Mouse (Mus musculus): ENCODE data around the gene Mapk3. TPM values are rescaled to one million over a fixed set of nuclear protein-coding genes. Genes with fewer than 3 reads are reported as not detected.

Gene Mapk3
- polyA plus RNA-seq, 1 experiment from 2014 or later = 114 TPM

GRCm38 (mm10) chr7:126762471-126763008, 3.1 kb downstream of the Mapk3 start:
- H3K36me3 ChIP-seq (ENCODE audit: control insufficient read depth, insufficient read depth, low read length) = peaks cover 20% of the 10 kb centered on the region
- H3K9ac ChIP-seq (ENCODE audit: low read depth, low read length) = peak overlapping the region; percentile 35; the same call in 1 of the 2 replicates
- H3K27me3 ChIP-seq (replicated peaks; ENCODE audit: control insufficient read depth, insufficient read depth, low read length) = no peaks in the 10 kb centered on the region
- ATAC-seq = no peak
- 0 out of 2 replicates have a peak overlapping the region, but pooled peaks have one; percentile 27 for H3K27ac ChIP-seq (ENCODE audit: low read depth, low read length)
- H3K9me3 ChIP-seq (ENCODE audit: control insufficient read depth, low read length) = no peaks in the 10 kb centered on the region
- WGBS = 63% methylated on average over 17 of the region's 17 CpGs
- peaks cover 21% of the 10 kb centered on the region for H3K4me1 ChIP-seq (ENCODE audit: control insufficient read depth, insufficient read depth, low read depth, low read length)
- H3K4me2 ChIP-seq (ENCODE audit: low read length) = peak overlapping the region; percentile 7
- H3K4me3 ChIP-seq (ENCODE audit: low read length) = peak overlapping the region; percentile 11

GRCm38 (mm10) chr7:126765540-126765939, 6.1 kb downstream of the Mapk3 start:
- no peaks in the 10 kb centered on the region for H3K27me3 ChIP-seq (replicated peaks; ENCODE audit: control insufficient read depth, insufficient read depth, low read length)
- no peak overlapping the region for H3K9ac ChIP-seq (ENCODE audit: low read depth, low read length)
- 87% methylated on average over 9 of the region's 9 CpGs for WGBS
- H3K9me3 ChIP-seq (ENCODE audit: control insufficient read depth, low read length) = no peaks in the 10 kb centered on the region
- H3K36me3 ChIP-seq (ENCODE audit: control insufficient read depth, insufficient read depth, low read length) = peaks cover 27% of the 10 kb centered on the region
- no peak overlapping the region for H3K27ac ChIP-seq (ENCODE audit: low read depth, low read length)
- H3K4me1 ChIP-seq (ENCODE audit: control insufficient read depth, insufficient read depth, low read depth, low read length) = peaks cover 17% of the 10 kb centered on the region
- no peak overlapping the region for H3K4me2 ChIP-seq (ENCODE audit: low read length)
- no peak for ATAC-seq
- H3K4me3 ChIP-seq (ENCODE audit: low read length) = no peak overlapping the region

GRCm38 (mm10) chr7:126766201-126766600, 6.8 kb downstream of the Mapk3 start, which contains the start of gene Gdpd3:
Gene Gdpd3 (plus strand): TSS chr7:126766334.
- H3K4me1 ChIP-seq (ENCODE audit: control insufficient read depth, insufficient read depth, low read depth, low read length) = peaks cover 11% of the 10 kb centered on the region
- H3K4me2 ChIP-seq (ENCODE audit: low read length) = no peak within 1 kb of the TSS
- no peak within 1 kb of the TSS for H3K27ac ChIP-seq (ENCODE audit: low read depth, low read length)
- no peaks in the 10 kb centered on the region for H3K9me3 ChIP-seq (ENCODE audit: control insufficient read depth, low read length)
- ATAC-seq = no peak
- H3K36me3 ChIP-seq (ENCODE audit: control insufficient read depth, insufficient read depth, low read length) = peaks cover 27% of the 10 kb centered on the region
- H3K9ac ChIP-seq (ENCODE audit: low read depth, low read length) = no peak within 1 kb of the TSS
- no peaks in the 10 kb centered on the region for H3K27me3 ChIP-seq (replicated peaks; ENCODE audit: control insufficient read depth, insufficient read depth, low read length)
- WGBS = 88% methylated on average over 16 of the region's 16 CpGs
- no peak within 1 kb of the TSS for H3K4me3 ChIP-seq (ENCODE audit: low read length)

DNA sequence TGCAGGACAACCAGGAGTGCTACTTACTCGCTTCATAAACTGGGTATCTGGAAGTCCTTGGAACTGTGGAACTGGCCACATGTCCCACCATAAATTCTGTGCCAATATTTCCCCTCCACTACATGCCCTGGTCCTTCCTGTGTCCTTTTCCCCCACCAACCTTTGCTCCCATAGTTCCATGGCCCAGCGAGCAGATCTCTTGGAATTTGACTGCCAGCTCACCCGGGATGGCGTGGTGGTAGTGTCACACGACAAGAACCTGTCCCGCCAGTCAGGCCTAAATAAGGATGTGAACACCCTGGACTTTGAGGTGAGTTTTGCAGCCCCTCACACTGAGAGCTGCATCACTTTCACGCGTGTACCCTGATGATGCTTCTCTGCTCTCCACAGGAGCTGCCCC, 7.6 kb downstream of the Mapk3 start:
- no peak overlapping the region for H3K27ac ChIP-seq (ENCODE audit: low read depth, low read length)
- 94% methylated on average over 8 of the region's 8 CpGs for WGBS
- ATAC-seq = no peak
- H3K4me1 ChIP-seq (ENCODE audit: control insufficient read depth, insufficient read depth, low read depth, low read length) = peaks cover 3% of the 10 kb centered on the region
- H3K9me3 ChIP-seq (ENCODE audit: control insufficient read depth, low read length) = no peaks in the 10 kb centered on the region
- H3K4me3 ChIP-seq (ENCODE audit: low read length) = no peak overlapping the region
- peaks cover 27% of the 10 kb centered on the region for H3K36me3 ChIP-seq (ENCODE audit: control insufficient read depth, insufficient read depth, low read length)
- no peak overlapping the region for H3K4me2 ChIP-seq (ENCODE audit: low read length)
- H3K9ac ChIP-seq (ENCODE audit: low read depth, low read length) = no peak overlapping the region
- no peaks in the 10 kb centered on the region for H3K27me3 ChIP-seq (replicated peaks; ENCODE audit: control insufficient read depth, insufficient read depth, low read length)

- WGBS = 80% methylated on average over 12 of the region's 12 CpGs
These were observed 11.4 kb downstream of the Mapk3 start for GRCm38 (mm10) chr7:126770784-126771183.

GRCm38 (mm10) chr7:126773351-126773750, 13.9 kb downstream of the Mapk3 start:
- 91% methylated on average over 2 of the region's 2 CpGs for WGBS
- H3K9ac ChIP-seq (ENCODE audit: low read depth, low read length) = no peak overlapping the region
- H3K4me1 ChIP-seq (ENCODE audit: control insufficient read depth, insufficient read depth, low read depth, low read length) = peaks cover 17% of the 10 kb centered on the region
- H3K27me3 ChIP-seq (replicated peaks; ENCODE audit: control insufficient read depth, insufficient read depth, low read length) = no peaks in the 10 kb centered on the region
- ATAC-seq = no peak
- no peaks in the 10 kb centered on the region for H3K9me3 ChIP-seq (ENCODE audit: control insufficient read depth, low read length)
- no peak overlapping the region for H3K4me2 ChIP-seq (ENCODE audit: low read length)
- H3K36me3 ChIP-seq (ENCODE audit: control insufficient read depth, insufficient read depth, low read length) = peaks cover under 1% of the 10 kb centered on the region
- H3K4me3 ChIP-seq (ENCODE audit: low read length) = no peak overlapping the region
- H3K27ac ChIP-seq (ENCODE audit: low read depth, low read length) = no peak overlapping the region

More at GRCm38 (mm10) chr7:126770784-126771183, 11.4 kb downstream of the Mapk3 start:
- peaks cover 16% of the 10 kb centered on the region; the same call in 1 of the 2 replicates for H3K36me3 ChIP-seq (ENCODE audit: control insufficient read depth, insufficient read depth, low read length)
- no peak overlapping the region for H3K4me3 ChIP-seq (ENCODE audit: low read length)
- H3K9me3 ChIP-seq (ENCODE audit: control insufficient read depth, low read length) = no peaks in the 10 kb centered on the region
- H3K4me1 ChIP-seq (ENCODE audit: control insufficient read depth, insufficient read depth, low read depth, low read length) = no peaks in the 10 kb centered on the region; the same call in 1 of the 2 replicates
- H3K4me2 ChIP-seq (ENCODE audit: low read length) = no peak overlapping the region
- no peak overlapping the region for H3K9ac ChIP-seq (ENCODE audit: low read depth, low read length)
- no peaks in the 10 kb centered on the region for H3K27me3 ChIP-seq (replicated peaks; ENCODE audit: control insufficient read depth, insufficient read depth, low read length)
- no peak overlapping the region for H3K27ac ChIP-seq (ENCODE audit: low read depth, low read length)
- no peak for ATAC-seq

- Histone ChIP-seq H3K27me3 (replicated peaks; ENCODE audit: control insufficient read depth, insufficient read depth, low read length) (no peaks in the 10 kb centered on the region), H3K9me3 (ENCODE audit: control insufficient read depth, low read length) (no peaks in the 10 kb centered on the region), H3K9ac (ENCODE audit: low read depth, low read length) (no peak overlapping the region), H3K4me3 (ENCODE audit: low read length) (no peak overlapping the region), H3K27ac (ENCODE audit: low read depth, low read length) (no peak overlapping the region), H3K4me1 (ENCODE audit: control insufficient read depth, insufficient read depth, low read depth, low read length) (peaks cover 18% of the 10 kb centered on the region), H3K36me3 (ENCODE audit: control insufficient read depth, insufficient read depth, low read length) (peaks cover 4% of the 10 kb centered on the region), H3K4me2 (ENCODE audit: low read length) (no peak overlapping the region)
- WGBS = 84% methylated on average over 2 of the region's 2 CpGs
- ATAC-seq = no peak
These were observed 15.1 kb downstream of the Mapk3 start for GRCm38 (mm10) chr7:126774463-126774862.

GRCm38 (mm10) chr7:126775185-126775977, 16.0 kb downstream of the Mapk3 start:
- H3K4me2 ChIP-seq (ENCODE audit: low read length) = no peak overlapping the region; the same call in 1 of the 2 replicates
- H3K27me3 ChIP-seq (replicated peaks; ENCODE audit: control insufficient read depth, insufficient read depth, low read length) = no peaks in the 10 kb centered on the region
- ATAC-seq = no peak
- peak overlapping the region; percentile 90; the same call in 1 of the 2 replicates for H3K9ac ChIP-seq (ENCODE audit: low read depth, low read length)
- 86% methylated on average over 10 of the region's 10 CpGs for WGBS
- no peak overlapping the region for H3K4me3 ChIP-seq (ENCODE audit: low read length)
- H3K36me3 ChIP-seq (ENCODE audit: control insufficient read depth, insufficient read depth, low read length) = peaks cover 4% of the 10 kb centered on the region
- no peak overlapping the region for H3K27ac ChIP-seq (ENCODE audit: low read depth, low read length)
- peaks cover 26% of the 10 kb centered on the region for H3K4me1 ChIP-seq (ENCODE audit: control insufficient read depth, insufficient read depth, low read depth, low read length)
- H3K9me3 ChIP-seq (ENCODE audit: control insufficient read depth, low read length) = no peaks in the 10 kb centered on the region

DNA sequence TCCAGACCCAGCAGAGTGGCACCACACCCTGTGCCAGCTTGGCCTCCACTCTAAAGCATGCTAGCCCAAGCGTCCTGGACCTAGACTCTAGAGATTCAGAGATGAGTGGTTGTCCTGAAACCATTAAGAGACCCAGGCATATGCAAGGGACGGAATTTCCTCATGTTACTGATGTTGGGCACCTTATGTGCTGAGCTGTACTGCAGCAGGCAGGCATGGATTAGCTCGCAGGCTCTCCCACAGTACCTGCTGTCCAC, 16.5 kb downstream of the Mapk3 start:
- H3K36me3 ChIP-seq (ENCODE audit: control insufficient read depth, insufficient read depth, low read length) = peaks cover 4% of the 10 kb centered on the region
- peak overlapping the region; percentile 90 for H3K9ac ChIP-seq (ENCODE audit: low read depth, low read length)
- peak overlapping the region; percentile 92 for H3K4me2 ChIP-seq (ENCODE audit: low read length)
- no peak for ATAC-seq
- H3K27ac ChIP-seq (ENCODE audit: low read depth, low read length) = peak overlapping the region; percentile 87; the same call in 1 of the 2 replicates
- no peaks in the 10 kb centered on the region for H3K9me3 ChIP-seq (ENCODE audit: control insufficient read depth, low read length)
- 65% methylated on average over 3 of the region's 3 CpGs for WGBS
- H3K4me3 ChIP-seq (ENCODE audit: low read length) = peak overlapping the region; percentile 78
- peaks cover 29% of the 10 kb centered on the region for H3K4me1 ChIP-seq (ENCODE audit: control insufficient read depth, insufficient read depth, low read depth, low read length)
- no peaks in the 10 kb centered on the region for H3K27me3 ChIP-seq (replicated peaks; ENCODE audit: control insufficient read depth, insufficient read depth, low read length)

All from hindbrain, embryonic 16.5 days (tissue).